Mouse (Mus musculus): Measurements from ENCODE around the gene Strn. TPM values are rescaled to one million over a fixed set of nuclear protein-coding genes. Genes with fewer than 3 reads are reported as not detected.
A peak's percentile ranks its signal among the peaks of the same experiment; 100 is the strongest.

Strn gene
- polyA plus RNA-seq, 1 experiment from 2014 or later = 5.8 TPM

DNA sequence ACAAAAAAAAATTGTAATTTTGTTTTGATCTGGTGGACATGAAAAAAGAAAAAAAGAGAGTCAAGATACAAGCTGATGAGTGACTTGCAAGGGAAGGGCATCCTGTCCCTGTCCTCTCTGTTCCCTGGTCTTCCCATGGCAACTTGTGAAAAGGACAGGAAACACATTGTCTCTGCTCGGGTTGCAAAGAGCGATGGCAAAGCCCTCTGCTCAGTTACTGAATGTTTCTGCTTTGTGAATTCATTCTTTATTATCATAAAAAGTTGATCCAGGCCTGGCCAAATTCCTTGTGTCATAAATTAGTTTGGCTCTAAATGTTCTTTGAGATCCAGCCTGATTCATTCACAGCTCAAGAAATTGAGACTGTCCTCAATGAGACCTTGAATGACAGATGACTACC, 775 bp upstream of the Strn start:
- Histone ChIP-seq H3K27ac (replicated peaks) (no peak overlapping the region), H3K4me1 (peaks cover 28% of the 10 kb centered on the region), H3K36me3 (no peaks in the 10 kb centered on the region), H3K4me2 (replicated peaks) (no peak overlapping the region), H3K4me3 (no peak overlapping the region), H3K27me3 (no peaks in the 10 kb centered on the region), H3K9ac (replicated peaks) (no peak overlapping the region), H3K9me3 (no peaks in the 10 kb centered on the region)
- no peak for ATAC-seq (replicated peaks)
- WGBS = 43% methylated on average over 2 of the region's 2 CpGs

DNA sequence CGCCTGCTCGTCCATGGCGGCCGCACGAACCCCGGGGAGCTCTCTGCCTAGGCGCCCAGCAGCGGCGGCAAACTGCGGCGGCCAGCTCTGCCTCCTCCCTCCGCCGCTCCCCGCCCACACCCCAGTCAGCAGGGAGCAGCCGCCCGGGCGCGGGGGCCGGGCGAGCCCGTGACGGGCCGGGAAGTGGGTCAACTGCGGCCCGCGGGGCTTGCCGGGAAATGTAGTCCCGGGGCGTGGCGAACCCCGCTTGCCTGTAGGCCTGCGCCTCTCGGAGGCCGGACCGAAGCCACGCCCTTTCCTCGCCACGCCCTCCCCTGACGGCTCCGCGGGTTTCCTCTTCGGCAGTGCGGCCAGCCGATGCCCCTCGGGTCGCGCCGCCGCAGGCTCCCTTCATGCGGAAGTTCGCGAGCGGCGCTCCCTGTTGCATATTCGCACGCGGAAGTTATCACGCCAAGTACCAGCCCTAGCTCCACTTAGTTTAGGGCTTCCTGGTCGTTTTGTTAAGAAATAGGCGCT, 465 bp downstream of the Strn start:
- Histone ChIP-seq H3K27me3 (no peaks in the 10 kb centered on the region), H3K9me3 (no peaks in the 10 kb centered on the region)

DNA sequence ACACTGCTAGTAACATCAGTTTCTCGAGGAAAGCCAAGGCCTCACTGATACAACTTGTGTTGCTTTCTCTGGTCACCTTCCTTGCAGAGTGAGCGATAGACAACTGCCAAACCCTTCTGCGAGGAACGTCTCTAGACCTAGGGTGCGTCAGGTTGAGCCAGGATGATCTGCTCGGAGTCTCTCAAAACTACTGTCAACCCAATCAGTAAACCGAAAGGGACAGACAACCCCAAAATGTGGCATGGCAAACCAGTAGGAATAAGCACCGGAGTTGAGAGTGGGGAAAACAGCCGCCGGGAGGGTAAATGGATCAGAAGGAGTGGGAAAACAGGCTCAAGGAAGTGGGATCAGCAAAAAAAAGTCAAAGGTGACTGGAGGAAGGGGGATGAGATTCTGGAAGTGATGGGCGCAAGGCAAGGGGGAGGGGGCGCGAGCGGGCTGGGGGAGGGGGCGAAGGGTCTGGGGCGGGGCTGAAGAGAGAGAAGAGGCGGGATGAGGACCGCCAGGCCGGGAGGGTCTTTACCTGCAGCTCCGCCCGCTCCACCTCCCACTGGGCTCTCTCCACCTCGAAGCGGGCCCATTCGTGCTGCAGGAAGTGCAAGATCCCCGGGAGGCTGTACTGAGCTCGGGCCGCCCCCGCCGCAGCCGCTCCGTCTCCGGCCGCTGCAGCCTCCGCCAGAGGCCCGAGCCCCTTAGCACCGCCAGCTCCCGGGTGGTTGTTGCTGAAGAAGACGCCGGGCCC, 1.1 kb downstream of the Strn start:
- H3K4me3 ChIP-seq = peak overlapping the region; percentile 97
- peak overlapping the region; percentile 95 for H3K9ac ChIP-seq (replicated peaks)
- peaks cover 36% of the 10 kb centered on the region for H3K4me1 ChIP-seq
- peak; percentile 0 for ATAC-seq (replicated peaks)
- no peaks in the 10 kb centered on the region for H3K36me3 ChIP-seq
- no peaks in the 10 kb centered on the region for H3K27me3 ChIP-seq
- H3K27ac ChIP-seq (replicated peaks) = peak overlapping the region; percentile 81
- under 1% methylated on average over 36 of the region's 39 CpGs for WGBS
- peak overlapping the region; percentile 61 for H3K4me2 ChIP-seq (replicated peaks)
- no peaks in the 10 kb centered on the region for H3K9me3 ChIP-seq

More for the DNA sequence above, 465 bp downstream of the Strn start:
- peak overlapping the region; percentile 81 for H3K27ac ChIP-seq (replicated peaks)
- H3K4me1 ChIP-seq = peaks cover 36% of the 10 kb centered on the region
- H3K4me3 ChIP-seq = peak overlapping the region; percentile 97
- under 1% methylated on average over 58 of the region's 60 CpGs for WGBS
- no peaks in the 10 kb centered on the region for H3K36me3 ChIP-seq
- peak overlapping the region; percentile 95 for H3K9ac ChIP-seq (replicated peaks)
- peak; percentile 100 for ATAC-seq (replicated peaks)
- H3K4me2 ChIP-seq (replicated peaks) = peak overlapping the region; percentile 61

DNA sequence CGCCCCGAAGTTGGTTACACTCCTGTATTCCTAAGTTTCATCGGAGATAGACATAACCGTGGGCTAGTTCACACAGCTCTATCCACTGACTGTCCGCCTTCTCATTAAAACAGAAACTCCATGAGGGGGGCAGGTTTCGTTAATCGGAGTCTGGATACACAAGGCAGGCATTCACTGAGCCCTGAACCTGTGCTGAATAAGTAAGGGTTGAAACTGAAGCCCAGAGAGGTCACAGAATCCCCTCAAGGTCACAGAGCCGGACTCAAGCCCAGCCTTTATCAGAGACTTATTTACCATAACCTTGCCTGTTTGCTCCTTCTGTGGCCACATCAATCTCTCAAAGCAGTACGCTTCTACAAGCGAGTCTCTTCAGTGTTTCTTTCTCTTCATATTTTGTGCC, 2.2 kb downstream of the Strn start:
- H3K4me1 ChIP-seq = peaks cover 36% of the 10 kb centered on the region
- 74% methylated on average over 10 of the region's 10 CpGs for WGBS
- no peaks in the 10 kb centered on the region for H3K27me3 ChIP-seq
- no peaks in the 10 kb centered on the region for H3K9me3 ChIP-seq
- peak overlapping the region; percentile 97; the same call in 1 of the 2 replicates for H3K4me3 ChIP-seq
- no peaks in the 10 kb centered on the region for H3K36me3 ChIP-seq
- H3K4me2 ChIP-seq (replicated peaks) = peak overlapping the region; percentile 61
- no peak overlapping the region for H3K27ac ChIP-seq (replicated peaks)
- H3K9ac ChIP-seq (replicated peaks) = no peak overlapping the region
- ATAC-seq (replicated peaks) = no peak

DNA sequence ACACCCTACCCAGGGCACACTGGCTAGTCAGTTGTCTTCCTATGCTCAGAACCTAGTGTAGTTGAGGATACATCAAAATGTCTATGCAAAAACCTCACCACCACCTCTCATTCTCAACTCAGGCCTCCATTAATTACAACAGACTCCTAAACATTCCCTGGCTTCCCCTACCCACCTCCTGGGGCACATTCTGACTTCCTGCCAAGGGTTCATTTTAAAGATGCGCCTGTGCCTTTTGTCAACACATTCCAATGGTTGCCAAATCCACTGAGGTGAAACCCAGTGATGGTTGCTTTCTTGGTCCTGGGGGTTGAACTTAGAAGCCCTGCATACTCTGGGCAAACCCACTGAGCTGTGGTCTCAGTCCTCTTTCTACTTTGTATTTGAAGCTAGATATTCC, 4.9 kb downstream of the Strn start:
- H3K4me1 ChIP-seq = peaks cover 33% of the 10 kb centered on the region
- no peak overlapping the region for H3K4me3 ChIP-seq
- H3K9me3 ChIP-seq = no peaks in the 10 kb centered on the region
- H3K27me3 ChIP-seq = no peaks in the 10 kb centered on the region
- no peak overlapping the region for H3K4me2 ChIP-seq (replicated peaks)
- WGBS = 35% methylated on average over 1 of the region's 1 CpGs
- H3K27ac ChIP-seq (replicated peaks) = no peak overlapping the region
- H3K36me3 ChIP-seq = no peaks in the 10 kb centered on the region
- H3K9ac ChIP-seq (replicated peaks) = no peak overlapping the region
- no peak for ATAC-seq (replicated peaks)

DNA sequence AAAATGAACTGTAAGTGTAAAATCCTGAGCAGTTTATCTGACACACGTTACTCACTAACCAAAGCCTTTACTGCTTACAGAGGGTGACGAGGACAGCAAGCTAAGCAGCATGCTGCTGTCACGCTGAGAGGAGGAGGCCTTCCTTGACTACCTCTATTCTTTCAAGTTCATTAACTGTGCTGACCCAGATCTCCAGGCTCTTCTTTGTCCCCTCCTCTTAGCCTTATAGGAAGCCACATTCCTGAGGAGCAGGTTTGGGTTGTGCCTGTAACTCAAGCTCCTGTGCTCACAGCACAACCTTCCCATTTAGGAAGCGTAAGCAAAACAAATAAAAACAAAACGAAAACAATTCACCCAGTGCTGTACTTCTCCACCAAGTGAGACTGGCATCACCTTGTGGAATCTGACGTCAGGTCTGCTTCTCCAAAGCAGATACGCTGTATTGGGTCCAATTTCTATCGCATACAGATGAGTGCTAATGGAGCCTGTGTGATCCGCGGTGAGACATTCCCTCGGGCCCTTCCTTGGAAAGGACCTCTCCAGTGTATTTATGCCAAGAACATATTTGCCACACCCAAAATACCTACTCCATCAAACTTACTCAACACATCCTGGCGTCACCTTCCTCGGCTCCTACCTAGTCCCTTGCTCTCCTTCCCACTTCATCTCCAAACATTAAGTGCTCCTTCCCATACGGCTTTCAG, 10.1 kb downstream of the Strn start:
- Histone ChIP-seq H3K27ac (replicated peaks) (no peak overlapping the region), H3K27me3 (no peaks in the 10 kb centered on the region), H3K36me3 (no peaks in the 10 kb centered on the region), H3K9ac (replicated peaks) (no peak overlapping the region), H3K9me3 (no peaks in the 10 kb centered on the region), H3K4me1 (peaks cover under 1% of the 10 kb centered on the region; the same call in 1 of the 2 replicates), H3K4me2 (replicated peaks) (no peak overlapping the region), H3K4me3 (no peak overlapping the region)
- WGBS = 78% methylated on average over 14 of the region's 14 CpGs
- ATAC-seq (replicated peaks) = no peak

DNA sequence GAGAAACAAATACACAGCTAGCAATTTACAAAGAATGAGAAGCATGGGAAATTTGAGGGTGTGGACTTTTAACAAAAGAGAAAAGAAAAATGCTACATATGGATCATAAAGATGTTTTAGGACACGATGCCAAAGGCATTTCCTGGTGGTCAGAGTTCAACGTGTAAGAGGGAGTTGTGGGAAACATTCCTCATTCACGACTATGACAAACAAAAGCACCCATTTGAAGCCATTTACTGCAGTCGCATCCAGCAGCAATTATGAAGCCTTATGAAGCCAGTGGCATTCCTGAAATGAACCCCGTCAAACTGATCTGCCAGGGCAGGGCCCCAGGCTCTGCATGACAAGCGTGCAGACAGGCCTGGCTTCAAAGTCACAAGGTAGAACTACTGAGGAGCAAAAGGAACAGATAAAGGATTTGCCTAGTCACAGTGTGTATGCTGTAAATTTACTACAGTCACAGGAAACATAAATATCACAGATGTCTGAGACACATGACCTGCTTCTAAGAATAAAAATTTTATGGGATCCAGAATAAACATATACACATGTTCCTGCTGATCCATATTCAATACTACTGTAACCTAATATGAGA, 12.4 kb downstream of the Strn start:
- H3K27me3 ChIP-seq = no peaks in the 10 kb centered on the region
- 68% methylated on average over 6 of the region's 6 CpGs for WGBS
- no peak for ATAC-seq (replicated peaks)
- H3K4me1 ChIP-seq = no peaks in the 10 kb centered on the region
- no peak overlapping the region for H3K27ac ChIP-seq (replicated peaks)
- H3K9ac ChIP-seq (replicated peaks) = no peak overlapping the region
- no peaks in the 10 kb centered on the region for H3K36me3 ChIP-seq
- no peaks in the 10 kb centered on the region for H3K9me3 ChIP-seq
- no peak overlapping the region for H3K4me3 ChIP-seq
- H3K4me2 ChIP-seq (replicated peaks) = no peak overlapping the region

DNA sequence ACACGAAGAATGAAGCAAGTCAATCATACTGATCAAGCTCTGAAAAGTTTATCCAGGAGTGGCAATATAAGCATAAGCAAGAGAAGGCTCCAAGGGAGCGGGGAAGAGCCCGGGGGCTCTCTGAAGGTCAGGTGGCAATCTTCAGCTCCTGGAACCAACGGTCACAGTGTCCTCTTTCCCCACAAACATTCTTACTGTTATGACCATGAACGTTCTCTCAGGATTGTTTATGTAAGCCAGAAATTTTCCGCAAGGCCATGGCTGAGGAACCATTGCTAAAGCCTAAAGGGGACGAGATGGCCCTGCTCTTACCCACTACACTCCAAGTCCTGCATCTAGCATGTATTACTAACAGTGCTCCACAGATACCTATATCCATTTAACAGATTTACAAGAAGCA, 15.3 kb downstream of the Strn start:
- H3K27ac ChIP-seq (replicated peaks) = no peak overlapping the region
- H3K4me1 ChIP-seq = no peaks in the 10 kb centered on the region
- ATAC-seq (replicated peaks) = no peak
- H3K27me3 ChIP-seq = no peaks in the 10 kb centered on the region
- no peaks in the 10 kb centered on the region for H3K9me3 ChIP-seq
- no peak overlapping the region for H3K4me3 ChIP-seq
- H3K4me2 ChIP-seq (replicated peaks) = no peak overlapping the region
- H3K9ac ChIP-seq (replicated peaks) = no peak overlapping the region
- WGBS = 97% methylated on average over 7 of the region's 7 CpGs
- H3K36me3 ChIP-seq = peaks cover 6% of the 10 kb centered on the region

DNA sequence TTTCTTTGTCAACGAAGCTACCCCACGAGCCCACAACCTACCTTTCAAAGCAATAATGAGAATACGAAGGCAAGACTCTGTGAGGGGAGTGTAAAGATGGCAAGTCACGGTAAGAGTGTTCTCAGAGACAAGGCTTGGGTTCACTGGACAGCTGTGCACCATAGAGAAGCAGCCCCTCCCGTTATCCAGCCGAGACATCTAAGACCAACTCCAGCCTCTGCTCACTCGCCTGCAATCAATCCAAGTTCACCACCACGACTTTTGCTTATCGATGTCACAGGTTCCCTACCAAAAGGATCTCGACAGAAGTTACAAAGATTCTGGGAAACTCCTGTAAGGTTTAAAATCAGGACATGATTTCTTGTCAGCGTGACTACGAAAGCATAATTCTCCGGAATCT, 17.9 kb downstream of the Strn start:
- ATAC-seq (replicated peaks) = no peak
- no peak overlapping the region for H3K4me2 ChIP-seq (replicated peaks)
- H3K9me3 ChIP-seq = no peaks in the 10 kb centered on the region
- H3K4me1 ChIP-seq = 0 out of 2 replicates have a peak, but pooled peaks cover 3% of the 10 kb centered on the region
- peaks cover 6% of the 10 kb centered on the region for H3K36me3 ChIP-seq
- no peak overlapping the region for H3K27ac ChIP-seq (replicated peaks)
- no peak overlapping the region for H3K9ac ChIP-seq (replicated peaks)
- WGBS = 94% methylated on average over 13 of the region's 13 CpGs
- H3K27me3 ChIP-seq = no peaks in the 10 kb centered on the region
- H3K4me3 ChIP-seq = no peak overlapping the region

DNA sequence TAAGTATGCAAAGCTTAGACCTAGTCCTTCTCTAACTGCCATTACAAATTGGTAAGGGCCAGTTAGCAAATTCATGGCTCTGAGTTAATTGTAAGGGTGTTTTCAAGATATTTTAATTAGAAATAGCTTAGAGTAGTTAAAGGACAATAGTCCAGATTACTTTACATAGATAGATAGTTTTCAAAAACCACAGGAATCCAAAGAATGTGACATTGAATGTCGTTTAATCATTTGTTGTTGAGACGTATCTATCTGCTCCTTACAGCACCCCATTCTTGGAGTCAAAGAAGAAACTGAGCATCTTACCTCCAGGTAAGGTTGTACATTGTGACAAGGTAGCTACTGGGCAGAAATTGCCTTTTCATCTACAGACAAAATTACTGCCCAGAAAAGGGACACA, 26.7 kb downstream of the Strn start:
- Histone ChIP-seq H3K4me3 (no peak overlapping the region), H3K4me1 (no peaks in the 10 kb centered on the region), H3K36me3 (no peaks in the 10 kb centered on the region), H3K9ac (replicated peaks) (no peak overlapping the region), H3K27me3 (no peaks in the 10 kb centered on the region), H3K4me2 (replicated peaks) (no peak overlapping the region), H3K27ac (replicated peaks) (no peak overlapping the region), H3K9me3 (no peaks in the 10 kb centered on the region)
- 62% methylated on average over 2 of the region's 2 CpGs for WGBS
- no peak for ATAC-seq (replicated peaks)

DNA sequence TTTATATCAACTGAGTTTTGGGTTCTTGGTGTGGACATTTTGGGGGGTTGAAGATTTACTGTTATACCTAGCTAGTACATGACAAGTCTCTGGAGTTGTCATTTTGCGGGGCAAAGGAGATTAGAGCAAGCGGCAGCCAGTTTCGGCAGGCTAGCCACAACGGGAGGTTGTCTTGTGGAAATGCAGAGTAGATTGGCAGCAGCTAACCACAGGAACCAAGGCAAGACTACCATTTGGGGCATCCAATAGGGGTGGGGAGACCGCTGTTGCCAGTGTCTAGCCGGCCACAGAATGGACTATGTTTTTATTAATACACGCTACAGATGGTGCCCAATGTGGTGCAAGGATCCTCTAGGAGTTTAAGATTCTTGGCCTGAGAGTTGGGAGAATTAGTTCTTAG, 28.6 kb downstream of the Strn start:
- Histone ChIP-seq H3K36me3 (no peaks in the 10 kb centered on the region), H3K27me3 (no peaks in the 10 kb centered on the region), H3K9me3 (no peaks in the 10 kb centered on the region), H3K4me1 (no peaks in the 10 kb centered on the region), H3K9ac (replicated peaks) (no peak overlapping the region), H3K4me2 (replicated peaks) (no peak overlapping the region), H3K27ac (replicated peaks) (no peak overlapping the region), H3K4me3 (no peak overlapping the region)
- no peak for ATAC-seq (replicated peaks)
- WGBS = 85% methylated on average over 7 of the region's 7 CpGs

DNA sequence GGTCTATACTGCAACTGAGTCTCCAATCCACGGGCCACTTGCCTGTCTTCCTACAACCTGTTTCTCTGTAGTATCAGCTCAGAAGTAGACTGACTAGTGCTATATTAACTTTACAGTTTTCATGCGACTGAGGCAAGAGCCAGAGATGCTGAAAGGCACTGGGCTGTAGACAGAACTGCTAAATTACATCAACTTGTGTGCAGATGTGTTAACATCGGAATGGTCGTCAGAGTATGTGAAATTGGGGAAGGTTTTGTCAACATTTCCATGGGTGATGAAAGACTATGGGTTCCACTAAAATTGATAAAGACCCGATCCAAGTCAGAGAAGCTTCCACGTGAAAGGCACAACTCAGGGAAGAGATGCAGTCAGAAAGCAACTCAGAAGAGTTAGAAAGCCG, 34.0 kb downstream of the Strn start:
- ATAC-seq (replicated peaks) = no peak
- Histone ChIP-seq H3K4me3 (no peak overlapping the region), H3K4me1 (no peaks in the 10 kb centered on the region), H3K4me2 (replicated peaks) (no peak overlapping the region), H3K9me3 (no peaks in the 10 kb centered on the region), H3K27me3 (no peaks in the 10 kb centered on the region), H3K27ac (replicated peaks) (no peak overlapping the region), H3K9ac (replicated peaks) (no peak overlapping the region), H3K36me3 (0 out of 2 replicates have a peak, but pooled peaks cover 5% of the 10 kb centered on the region)
- WGBS = 94% methylated on average over 7 of the region's 7 CpGs
